Mouse (Mus musculus): Measurements from ENCODE around the gene Ccdc14.

DNA sequence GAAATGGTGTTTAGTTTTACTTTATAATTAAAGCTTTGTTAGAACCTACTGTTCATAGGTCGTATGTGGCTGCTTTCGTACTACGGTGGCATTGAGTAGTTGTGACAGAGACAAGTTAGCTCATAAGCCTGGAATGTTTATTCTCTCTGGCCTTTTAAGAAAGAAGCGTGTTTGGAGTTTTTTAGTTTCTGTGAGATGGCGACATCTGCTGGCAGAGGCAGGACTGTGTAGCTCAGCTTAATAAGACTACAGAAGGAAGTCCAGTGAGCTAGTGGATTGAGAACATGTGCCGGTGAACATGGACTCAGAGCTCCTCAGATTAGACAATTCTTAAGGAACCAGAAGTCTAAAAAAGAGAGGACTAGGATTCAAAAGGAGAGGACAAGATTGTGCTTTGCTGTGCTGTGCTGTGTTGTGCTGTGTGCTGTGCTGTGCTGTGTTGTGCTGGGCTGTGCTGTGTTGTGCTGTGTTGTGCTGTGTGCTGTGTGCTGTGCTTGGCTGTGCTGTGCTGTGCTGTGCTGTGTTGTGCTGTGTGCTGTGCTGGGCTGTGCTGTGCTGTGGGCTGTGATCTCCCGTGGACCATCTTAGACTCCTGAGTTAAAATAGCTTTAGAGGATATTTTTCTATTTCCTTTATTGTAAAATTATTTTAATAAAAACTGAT, 9.9 kb downstream of the Ccdc14 start:
- TF ChIP-seq MYB (IDR thresholded peaks at IDR 0.05; ENCODE audit: low read depth, low read length) (no peak), POLR2AphosphoS2 (IDR thresholded peaks at IDR 0.05; ENCODE audit: low read length) (no peak), GATA1 (IDR thresholded peaks at IDR 0.05; ENCODE audit: low read depth, low read length) (no peak), CTCF (IDR thresholded peaks at IDR 0.05 in 2 of 3, conservative IDR thresholded peaks at IDR 0.05 in 1 of 3; ENCODE audit: control insufficient read depth in 1 of 3, insufficient read depth in 1 of 3, low read depth in 2 of 3, low read length in 3 of 3, poor library complexity in 1 of 3, severe bottlenecking in 1 of 3) (peak; percentile 70 to 89 (median 81)), POLR2A (IDR thresholded peaks at IDR 0.05; ENCODE audit: control insufficient read depth in 1 of 2, insufficient read depth in 1 of 2, low read depth in 1 of 2, low read length in 2 of 2, poor library complexity in 1 of 2) (no peak), JUND (IDR thresholded peaks at IDR 0.05; ENCODE audit: low read depth, low read length) (no peak), MAFK (IDR thresholded peaks at IDR 0.05; ENCODE audit: borderline replicate concordance, low read depth, low read length) (no peak)

All from MEL (cell line).